Mouse (Mus musculus) stomach, postnatal 0 days (tissue): ENCODE results near the gene Brsk1. TPM values are rescaled to one million over a fixed set of nuclear protein-coding genes. Genes with fewer than 3 reads are reported as not detected.

ENCODE experiments used
- ATAC-seq: fragments of 200-750 bp; cut with Nextera tagmentation; 2 replicates; pipeline ENCODE4 v1.8.0; 2017; ENCODE audit not compliant: low FRiP score, low TSS enrichment
- DNase-seq: peaks from one replicate; pipeline ENCODE4 v3.0.0-alpha.2; 2016; ENCODE audit warnings: low spot score
- H3K27ac ChIP-seq: fragments of 300-500 bp; sonication (generic); replicated peaks from 2 replicates; pipeline ENCODE4 v1.5.1; 2014; ENCODE audit warnings: mild to moderate bottlenecking, control low read depth
- H3K27me3 ChIP-seq: fragments of 300-500 bp; sonication (generic); 2 replicates; pipeline ENCODE4 v1.6.1; 2014; ENCODE audit warnings: low read length; ENCODE audit not compliant: control insufficient read depth, insufficient read depth
- H3K36me3 ChIP-seq: fragments of 300-500 bp; sonication (generic); 2 replicates; pipeline ENCODE4 v1.6.1; 2014; ENCODE audit warnings: low read length, mixed read lengths; ENCODE audit not compliant: control insufficient read depth, insufficient read depth
- H3K4me1 ChIP-seq: fragments of 300-500 bp; sonication (generic); replicated peaks from 2 replicates; pipeline ENCODE4 v1.6.1; 2014; ENCODE audit warnings: antibody characterized with exemption; ENCODE audit not compliant: control insufficient read depth, insufficient read depth
- H3K4me2 ChIP-seq: fragments of 300-500 bp; sonication (generic); replicated peaks from 2 replicates; pipeline ENCODE4 v1.6.1; 2014; ENCODE audit warnings: low read depth, mild to moderate bottlenecking, control low read depth, moderate library complexity
- H3K4me3 ChIP-seq: fragments of 300-500 bp; sonication (generic); 2 replicates; pipeline ENCODE4 v1.5.1; 2014; ENCODE audit warnings: low read depth, low read length, control low read depth
- H3K9ac ChIP-seq: fragments of 300-500 bp; sonication (generic); 2 replicates; pipeline ENCODE4 v1.6.1; 2014; ENCODE audit warnings: mild to moderate bottlenecking, low read length, control low read depth, mixed read lengths
- H3K9me3 ChIP-seq: fragments of 300-500 bp; sonication (generic); 2 replicates; pipeline ENCODE4 v1.6.1; 2016; ENCODE audit warnings: low read length; ENCODE audit not compliant: control insufficient read depth
- CTCF ChIP-seq: IDR thresholded peaks from 2 replicates; pipeline ENCODE4 v1.5.1; 2016; ENCODE audit warnings: antibody characterized with exemption, low read depth, mild to moderate bottlenecking, moderate library complexity
- EP300 ChIP-seq: optimal IDR thresholded peaks from 2 replicates; pipeline ENCODE3; 2016; ENCODE audit warnings: antibody characterized with exemption
- WGBS: fragments of 180-500 bp; shearing (Covaris S2); extraction: QIAGEN DNeasy Blood & Tissue Kit; methylation state at CpG from one replicate; pipeline ENCODE4 v1.1.7; 2014; 5-methylcytosine and 5-hydroxymethylcytosine counted together
- polyA plus RNA-seq: library from polyadenylated mRNA; unstranded; fragments of >200 nt; fragmentation: Nextera tagmentation; extraction: Ambion mirVana; gene quantifications from 2 replicates; pipeline ENCODE4 v1.2.1, GENCODE M21; 2015

Gene Brsk1
- polyA plus RNA-seq, 1 experiment from 2014 or later = 0.36 TPM

- 5% methylated on average over 24 of the region's 24 CpGs for WGBS
- Histone ChIP-seq H3K4me1 (peaks cover 5% of the 10 kb centered on the region), H3K36me3 (no peaks in the 10 kb centered on the region), H3K9ac (peak within 1 kb of the TSS; percentile 54), H3K9me3 (no peaks in the 10 kb centered on the region), H3K4me3 (peak within 1 kb of the TSS; percentile 43), H3K27me3 (no peaks in the 10 kb centered on the region), H3K27ac (peak within 1 kb of the TSS; percentile 65; the same call in 1 of the 2 replicates), H3K4me2 (peak within 1 kb of the TSS; percentile 65)
- TF ChIP-seq CTCF = no peak
- no peak for TF ChIP-seq EP300
- ATAC-seq (peak; percentile 88), DNase-seq (peak; percentile 85)
Observed at GRCm38 (mm10) chr7:4752821-4753570, 62.6 kb downstream of the Brsk1 start, which contains the start of gene Cox6b2. TSS of gene Cox6b2 (minus strand) at chr7:4753094.

- Histone ChIP-seq H3K9ac (no peak overlapping the region), H3K27me3 (no peaks in the 10 kb centered on the region), H3K9me3 (no peaks in the 10 kb centered on the region), H3K4me1 (no peaks in the 10 kb centered on the region), H3K36me3 (no peaks in the 10 kb centered on the region), H3K4me3 (no peak overlapping the region), H3K4me2 (no peak overlapping the region), H3K27ac (no peak overlapping the region)
- ATAC-seq (0 out of 2 replicates have a peak, but pooled peaks have one; percentile 26), DNase-seq (no peak)
- TF ChIP-seq CTCF (no peak), EP300 (no peak)
- WGBS = 36% methylated on average over 1 of the region's 1 CpGs
Observed at GRCm38 (mm10) chr7:4759670-4760069, 69.3 kb downstream of the Brsk1 start.

- H3K27me3 ChIP-seq = no peaks in the 10 kb centered on the region
- H3K36me3 ChIP-seq = no peaks in the 10 kb centered on the region
- peak overlapping the region; percentile 38 for H3K4me2 ChIP-seq
- peak overlapping the region; percentile 56; the same call in 1 of the 2 replicates for H3K27ac ChIP-seq
- WGBS = 9% methylated on average over 4 of the region's 4 CpGs
- DNase-seq (no peak), ATAC-seq (no peak)
- 0 out of 2 replicates have a peak, but pooled peaks cover 3% of the 10 kb centered on the region for H3K4me1 ChIP-seq
- H3K9ac ChIP-seq = peak overlapping the region; percentile 5; the same call in 1 of the 2 replicates
- TF ChIP-seq CTCF = no peak
- no peak for TF ChIP-seq EP300
- H3K9me3 ChIP-seq = no peaks in the 10 kb centered on the region
- peak overlapping the region; percentile 10; the same call in 1 of the 2 replicates for H3K4me3 ChIP-seq
Observed at GRCm38 (mm10) chr7:4764946-4765710, 74.7 kb downstream of the Brsk1 start.

Other genes with a start within 250 kb of the Brsk1 start
- 29.0 and 30.0 TPM in 2 replicates for gene Rdh13, start 245.0 kb upstream of the Brsk1 start, polyA plus RNA-seq
- gene Eps8l1, start 229.9 kb upstream of the Brsk1 start, polyA plus RNA-seq = 25.2 and 33.3 TPM in 2 replicates
- gene Ppp1r12c, start 188.9 kb upstream of the Brsk1 start, polyA plus RNA-seq = 39.5 and 44.4 TPM in 2 replicates
- gene Tnnt1, start 174.2 kb upstream of the Brsk1 start, polyA plus RNA-seq = 15.5 and 16.5 TPM in 2 replicates
- gene Tnni3, start 166.4 kb upstream of the Brsk1 start, polyA plus RNA-seq = 24.4 and 30.4 TPM in 2 replicates
- gene Dnaaf3, start 158.2 kb upstream of the Brsk1 start, polyA plus RNA-seq = 0.89 and 0.98 TPM in 2 replicates
- gene Syt5, start 143.1 kb upstream of the Brsk1 start, polyA plus RNA-seq = 6.7 and 7.2 TPM in 2 replicates
- gene Ptprh, start 86.6 kb upstream of the Brsk1 start, polyA plus RNA-seq = 1.9 TPM in 2 replicates
- gene Tmem86b, start 59.2 kb upstream of the Brsk1 start, polyA plus RNA-seq = 0.22 and 0.23 TPM in 2 replicates
- gene Ppp6r1, start 31.6 kb upstream of the Brsk1 start, polyA plus RNA-seq = 3.9 and 6.2 TPM in 2 replicates
- gene Hspbp1, start 5.5 kb upstream of the Brsk1 start, polyA plus RNA-seq = 59.1 and 60.7 TPM in 2 replicates
- 2.2 and 2.4 TPM in 2 replicates for gene Tmem150b, start 34.6 kb downstream of the Brsk1 start, polyA plus RNA-seq
- gene Kmt5c, start 49.5 kb downstream of the Brsk1 start, polyA plus RNA-seq = 31.8 and 32.5 TPM in 2 replicates
- 43.1 and 46.5 TPM in 2 replicates for gene Cox6b2, start 62.5 kb downstream of the Brsk1 start, polyA plus RNA-seq
- gene Fam71e2, start 80.7 kb downstream of the Brsk1 start, polyA plus RNA-seq = not detected in 2 replicates
- 0.42 and 0.65 TPM in 2 replicates for gene Il11, start 92.3 kb downstream of the Brsk1 start, polyA plus RNA-seq
- gene Tmem190, start 92.3 kb downstream of the Brsk1 start, polyA plus RNA-seq = 0.42 and 0.80 TPM in 2 replicates
- 69.0 and 70.7 TPM in 2 replicates for gene Tmem238, start 99.1 kb downstream of the Brsk1 start, polyA plus RNA-seq
- 322 and 359 TPM in 2 replicates for gene Rpl28, start 102.3 kb downstream of the Brsk1 start, polyA plus RNA-seq
- gene Ube2s, start 122.0 kb downstream of the Brsk1 start, polyA plus RNA-seq = 95.5 and 111 TPM in 2 replicates
- 0.15 and 0.16 TPM in 2 replicates for gene Shisa7, start 154.1 kb downstream of the Brsk1 start, polyA plus RNA-seq
- gene Isoc2b, start 179.7 kb downstream of the Brsk1 start, polyA plus RNA-seq = 17.5 and 21.7 TPM in 2 replicates
- gene Isoc2a, start 186.5 kb downstream of the Brsk1 start, polyA plus RNA-seq = 0.56 and 0.67 TPM in 2 replicates
- not detected in 2 replicates for gene Gm36210, start 215.9 kb downstream of the Brsk1 start, polyA plus RNA-seq
- gene Zfp628, start 224.6 kb downstream of the Brsk1 start, polyA plus RNA-seq = 1.8 and 1.9 TPM in 2 replicates
- 2.3 and 2.5 TPM in 2 replicates for gene Nat14, start 231.4 kb downstream of the Brsk1 start, polyA plus RNA-seq
- gene Ssc5d, start 235.2 kb downstream of the Brsk1 start, polyA plus RNA-seq = 1.3 and 1.9 TPM in 2 replicates